Mouse (Mus musculus): ENCODE data around the gene Hsd3b7. TPM values are rescaled to one million over a fixed set of nuclear protein-coding genes. Genes with fewer than 3 reads are reported as not detected.
A peak's percentile ranks its signal among the peaks of the same experiment; 100 is the strongest.
"Not testable (repeated sequence)": the region's sequence is repeated elsewhere in the genome, so short reads cannot be mapped to it uniquely, and the experiment has no call there.

Gene Hsd3b7
- polyA plus RNA-seq, 1 experiment from 2014 or later = 6.5 TPM

- Histone ChIP-seq H3K9ac (ENCODE audit: low read length) (no peak overlapping the region), H3K36me3 (ENCODE audit: control insufficient read depth, insufficient read depth, low read length) (peaks cover 5% of the 10 kb centered on the region; the same call in 1 of the 2 replicates), H3K27me3 (ENCODE audit: control insufficient read depth, insufficient read depth, low read length) (no peaks in the 10 kb centered on the region), H3K4me3 (ENCODE audit: low read depth, low read length) (no peak overlapping the region), H3K4me2 (ENCODE audit: low read depth, low read length, severe bottlenecking) (no peak overlapping the region), H3K4me1 (replicated peaks; ENCODE audit: control insufficient read depth, insufficient read depth, low read length) (peaks cover 14% of the 10 kb centered on the region; the same call in 1 of the 2 replicates), H3K9me3 (ENCODE audit: control insufficient read depth, low read length) (no peaks in the 10 kb centered on the region), H3K27ac (ENCODE audit: low read depth, low read length) (no peak overlapping the region)
- ATAC-seq (replicated peaks; ENCODE audit: low FRiP score) = no peak
- WGBS = 74% methylated on average over 5 of the region's 5 CpGs
- no peak for DNase-seq (ENCODE audit: low spot score)
Observed at GRCm38 (mm10) chr7:127771262-127771661, 29.1 kb upstream of the Hsd3b7 start.

- no peaks in the 10 kb centered on the region for H3K9me3 ChIP-seq (ENCODE audit: control insufficient read depth, low read length)
- H3K27ac ChIP-seq (ENCODE audit: low read depth, low read length) = no peak overlapping the region
- DNase-seq (ENCODE audit: low spot score) (no peak), ATAC-seq (replicated peaks; ENCODE audit: low FRiP score) (no peak)
- H3K36me3 ChIP-seq (ENCODE audit: control insufficient read depth, insufficient read depth, low read length) = peaks cover 5% of the 10 kb centered on the region; the same call in 1 of the 2 replicates
- no peaks in the 10 kb centered on the region for H3K27me3 ChIP-seq (ENCODE audit: control insufficient read depth, insufficient read depth, low read length)
- peaks cover 14% of the 10 kb centered on the region; the same call in 1 of the 2 replicates for H3K4me1 ChIP-seq (replicated peaks; ENCODE audit: control insufficient read depth, insufficient read depth, low read length)
- H3K9ac ChIP-seq (ENCODE audit: low read length) = no peak overlapping the region
- 82% methylated on average over 3 of the region's 3 CpGs for WGBS
- H3K4me2 ChIP-seq (ENCODE audit: low read depth, low read length, severe bottlenecking) = no peak overlapping the region
- H3K4me3 ChIP-seq (ENCODE audit: low read depth, low read length) = no peak overlapping the region
Observed at GRCm38 (mm10) chr7:127772080-127772479, 28.3 kb upstream of the Hsd3b7 start.

DNA sequence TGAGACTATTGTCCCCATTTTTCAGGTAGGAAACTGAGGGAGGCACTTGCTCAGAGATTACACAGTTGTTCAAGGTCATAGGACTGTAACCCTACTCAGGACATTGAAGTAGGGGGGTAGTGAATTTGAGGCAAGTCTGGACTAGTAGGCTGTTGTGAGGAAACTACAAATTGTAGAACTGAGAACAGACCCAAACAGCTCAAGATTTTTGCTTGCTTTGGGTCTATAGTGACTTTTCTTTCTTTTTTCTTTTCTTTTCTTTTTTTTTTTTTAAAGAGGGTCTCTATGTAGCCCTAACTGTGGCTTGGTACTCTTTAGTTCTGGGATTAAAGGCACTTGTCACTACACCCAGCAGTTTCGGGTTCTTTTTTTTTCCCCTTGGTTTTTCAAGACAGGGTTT, 27.8 kb upstream of the Hsd3b7 start:
- no peak overlapping the region for H3K4me2 ChIP-seq (ENCODE audit: low read depth, low read length, severe bottlenecking)
- 84% methylated on average over 1 of the region's 1 CpGs for WGBS
- DNase-seq (ENCODE audit: low spot score) (no peak), ATAC-seq (replicated peaks; ENCODE audit: low FRiP score) (no peak)
- no peak overlapping the region for H3K4me3 ChIP-seq (ENCODE audit: low read depth, low read length)
- peaks cover 14% of the 10 kb centered on the region; the same call in 1 of the 2 replicates for H3K4me1 ChIP-seq (replicated peaks; ENCODE audit: control insufficient read depth, insufficient read depth, low read length)
- H3K9ac ChIP-seq (ENCODE audit: low read length) = no peak overlapping the region
- no peaks in the 10 kb centered on the region for H3K27me3 ChIP-seq (ENCODE audit: control insufficient read depth, insufficient read depth, low read length)
- H3K27ac ChIP-seq (ENCODE audit: low read depth, low read length) = no peak overlapping the region
- H3K9me3 ChIP-seq (ENCODE audit: control insufficient read depth, low read length) = no peaks in the 10 kb centered on the region
- H3K36me3 ChIP-seq (ENCODE audit: control insufficient read depth, insufficient read depth, low read length) = peaks cover 5% of the 10 kb centered on the region; the same call in 1 of the 2 replicates

GRCm38 (mm10) chr7:127773664-127774384, 26.6 kb upstream of the Hsd3b7 start:
- no peak overlapping the region for H3K27ac ChIP-seq (ENCODE audit: low read depth, low read length)
- no peaks in the 10 kb centered on the region for H3K36me3 ChIP-seq (ENCODE audit: control insufficient read depth, insufficient read depth, low read length)
- no peak overlapping the region for H3K9ac ChIP-seq (ENCODE audit: low read length)
- peaks cover 17% of the 10 kb centered on the region for H3K4me1 ChIP-seq (replicated peaks; ENCODE audit: control insufficient read depth, insufficient read depth, low read length)
- ATAC-seq (replicated peaks; ENCODE audit: low FRiP score) (no peak), DNase-seq (ENCODE audit: low spot score) (peak; percentile 81)
- H3K27me3 ChIP-seq (ENCODE audit: control insufficient read depth, insufficient read depth, low read length) = no peaks in the 10 kb centered on the region
- no peak overlapping the region for H3K4me3 ChIP-seq (ENCODE audit: low read depth, low read length)
- no peaks in the 10 kb centered on the region for H3K9me3 ChIP-seq (ENCODE audit: control insufficient read depth, low read length)
- 45% methylated on average over 9 of the region's 9 CpGs for WGBS
- H3K4me2 ChIP-seq (ENCODE audit: low read depth, low read length, severe bottlenecking) = no peak overlapping the region

DNA sequence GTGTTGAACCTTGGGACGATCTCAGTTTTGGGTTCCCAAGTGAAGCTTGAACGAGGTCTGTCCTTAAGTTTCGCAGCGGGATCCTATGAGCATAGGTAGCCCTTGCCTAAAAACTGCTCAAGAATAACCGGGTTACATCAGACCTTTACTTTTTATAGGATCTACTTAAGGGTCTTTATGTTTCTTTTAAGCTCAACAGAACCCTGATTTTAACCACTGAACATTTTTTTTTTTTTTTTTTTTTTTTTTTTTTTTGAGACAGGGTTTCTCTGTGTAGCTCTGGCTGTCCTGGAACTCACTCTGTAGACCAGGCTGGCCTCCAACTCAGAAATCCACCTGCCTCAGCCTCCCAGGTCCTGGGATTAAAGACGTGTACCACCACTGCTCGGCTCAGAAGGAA, 24.6 kb upstream of the Hsd3b7 start:
- not testable (repeated sequence) for H3K4me1 ChIP-seq (replicated peaks; ENCODE audit: control insufficient read depth, insufficient read depth, low read length); H3K27me3 ChIP-seq (ENCODE audit: control insufficient read depth, insufficient read depth, low read length); ATAC-seq (replicated peaks; ENCODE audit: low FRiP score); H3K36me3 ChIP-seq (ENCODE audit: control insufficient read depth, insufficient read depth, low read length); H3K27ac ChIP-seq (ENCODE audit: low read depth, low read length); H3K9me3 ChIP-seq (ENCODE audit: control insufficient read depth, low read length); DNase-seq (ENCODE audit: low spot score)
- H3K9ac ChIP-seq (ENCODE audit: low read length) = peak overlapping the region; percentile 95
- peak overlapping the region; percentile 97 for H3K4me3 ChIP-seq (ENCODE audit: low read depth, low read length)
- 83% methylated on average over 7 of the region's 7 CpGs for WGBS
- peak overlapping the region; percentile 45 for H3K4me2 ChIP-seq (ENCODE audit: low read depth, low read length, severe bottlenecking)

DNA sequence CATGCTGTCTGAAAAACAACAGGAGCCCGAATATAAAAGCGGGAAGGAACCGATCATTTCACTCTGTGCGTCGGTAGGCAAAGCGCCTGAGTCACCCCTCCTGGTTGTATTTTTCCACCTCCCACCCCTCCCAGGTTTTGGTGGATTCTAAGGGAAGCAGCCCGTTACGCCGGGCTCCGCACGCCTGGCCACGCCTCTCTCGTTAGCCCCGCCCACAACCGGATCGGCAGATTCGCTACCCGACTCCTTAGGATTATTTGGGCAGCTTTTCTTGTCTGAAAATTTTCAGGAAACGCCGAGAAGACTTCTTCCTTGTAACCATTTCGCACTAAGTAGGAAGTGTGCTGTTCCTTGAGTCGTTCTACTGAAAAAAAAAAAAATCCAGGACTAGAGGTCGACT, 24.0 kb upstream of the Hsd3b7 start, which contains the start of gene Setd1a:
Gene Setd1a (plus strand): TSS at position 245 of the 400 bp plus-strand sequence.
- WGBS = under 1% methylated on average over 23 of the region's 23 CpGs

GRCm38 (mm10) chr7:127776878-127777473, 23.4 kb upstream of the Hsd3b7 start:
- DNase-seq (ENCODE audit: low spot score) = peak; percentile 97

More for the DNA sequence above, 24.0 kb upstream of the Hsd3b7 start, which contains the start of gene Setd1a:
- DNase-seq (ENCODE audit: low spot score) (peak; percentile 91), ATAC-seq (replicated peaks; ENCODE audit: low FRiP score) (peak; percentile 73)
- Histone ChIP-seq H3K27ac (ENCODE audit: low read depth, low read length) (peak within 1 kb of the TSS; percentile 94), H3K4me2 (ENCODE audit: low read depth, low read length, severe bottlenecking) (peak within 1 kb of the TSS; percentile 85), H3K4me3 (ENCODE audit: low read depth, low read length) (peak within 1 kb of the TSS; percentile 97), H3K9ac (ENCODE audit: low read length) (peak within 1 kb of the TSS; percentile 95), H3K36me3 (ENCODE audit: control insufficient read depth, insufficient read depth, low read length) (no peaks in the 10 kb centered on the region; the same call in 1 of the 2 replicates), H3K4me1 (replicated peaks; ENCODE audit: control insufficient read depth, insufficient read depth, low read length) (peaks cover 7% of the 10 kb centered on the region), H3K27me3 (ENCODE audit: control insufficient read depth, insufficient read depth, low read length) (no peaks in the 10 kb centered on the region), H3K9me3 (ENCODE audit: control insufficient read depth, low read length) (no peaks in the 10 kb centered on the region)

GRCm38 (mm10) chr7:127777474-127778266, 22.7 kb upstream of the Hsd3b7 start:
- peak; percentile 88 for DNase-seq (ENCODE audit: low spot score)
- Histone ChIP-seq H3K9ac (ENCODE audit: low read length) (peak overlapping the region; percentile 95), H3K4me1 (replicated peaks; ENCODE audit: control insufficient read depth, insufficient read depth, low read length) (peaks cover 7% of the 10 kb centered on the region), H3K27ac (ENCODE audit: low read depth, low read length) (peak overlapping the region; percentile 94), H3K9me3 (ENCODE audit: control insufficient read depth, low read length) (no peaks in the 10 kb centered on the region), H3K36me3 (ENCODE audit: control insufficient read depth, insufficient read depth, low read length) (no peaks in the 10 kb centered on the region; the same call in 1 of the 2 replicates), H3K4me3 (ENCODE audit: low read depth, low read length) (peak overlapping the region; percentile 97), H3K27me3 (ENCODE audit: control insufficient read depth, insufficient read depth, low read length) (no peaks in the 10 kb centered on the region), H3K4me2 (ENCODE audit: low read depth, low read length, severe bottlenecking) (peak overlapping the region; percentile 85)
- WGBS = 4% methylated on average over 39 of the region's 66 CpGs
- ATAC-seq (replicated peaks; ENCODE audit: low FRiP score) = peak; percentile 64

More at GRCm38 (mm10) chr7:127776878-127777473, 23.4 kb upstream of the Hsd3b7 start:
- ATAC-seq (replicated peaks; ENCODE audit: low FRiP score) = peak; percentile 91
- H3K27me3 ChIP-seq (ENCODE audit: control insufficient read depth, insufficient read depth, low read length) = no peaks in the 10 kb centered on the region
- peak overlapping the region; percentile 97 for H3K4me3 ChIP-seq (ENCODE audit: low read depth, low read length)
- WGBS = under 1% methylated on average over 55 of the region's 70 CpGs
- H3K36me3 ChIP-seq (ENCODE audit: control insufficient read depth, insufficient read depth, low read length) = no peaks in the 10 kb centered on the region; the same call in 1 of the 2 replicates
- peak overlapping the region; percentile 95 for H3K9ac ChIP-seq (ENCODE audit: low read length)
- peak overlapping the region; percentile 94 for H3K27ac ChIP-seq (ENCODE audit: low read depth, low read length)
- H3K4me2 ChIP-seq (ENCODE audit: low read depth, low read length, severe bottlenecking) = peak overlapping the region; percentile 45
- H3K9me3 ChIP-seq (ENCODE audit: control insufficient read depth, low read length) = no peaks in the 10 kb centered on the region
- H3K4me1 ChIP-seq (replicated peaks; ENCODE audit: control insufficient read depth, insufficient read depth, low read length) = peaks cover 7% of the 10 kb centered on the region

Measured in forebrain, embryonic 11.5 days (tissue).